Mouse (Mus musculus) lung, postnatal 0 days (tissue): ENCODE results near the gene Grm2.
A peak's percentile ranks its signal among the peaks of the same experiment; 100 is the strongest.

Experiments used
- CTCF ChIP-seq: IDR thresholded peaks from 2 replicates; pipeline ENCODE4 v1.5.1; 2016; ENCODE audit warnings: antibody characterized with exemption, mild to moderate bottlenecking
- EP300 ChIP-seq: IDR thresholded peaks from 2 replicates; pipeline ENCODE4 v1.6.1; 2016; ENCODE audit warnings: antibody characterized with exemption, mild to moderate bottlenecking, control low read depth

- peak; percentile 18; the same call in 1 of the 2 replicates for TF ChIP-seq CTCF
- no peak for TF ChIP-seq EP300
These were observed 57.4 kb downstream of the Grm2 start for GRCm38 (mm10) chr9:106598466-106598865.
